Mouse (Mus musculus): ENCODE measurements around the gene Gbp5.

Gbp5 gene

GRCm38 (mm10) chr3:142493536-142494061 lies at the start of gene Gbp5:
Gbp5 (plus strand) TSS chr3:142493978.
- peak; percentile 17 for DNase-seq (ENCODE audit: low spot score)

- no peak for DNase-seq (ENCODE audit: low spot score)
Measured at GRCm38 (mm10) chr3:142454198-142454597, 39.6 kb upstream of the Gbp5 start.

GRCm38 (mm10) chr3:142459241-142459640 lies 34.5 kb upstream of the Gbp5 start:
- no peak for DNase-seq (ENCODE audit: low spot score)

- DNase-seq (ENCODE audit: low spot score), result no peak
Measured at GRCm38 (mm10) chr3:142462764-142463751, 30.7 kb upstream of the Gbp5 start.

GRCm38 (mm10) chr3:142474349-142474983 lies 19.3 kb upstream of the Gbp5 start:
- DNase-seq (ENCODE audit: low spot score), result no peak

- DNase-seq (ENCODE audit: low spot score), result peak; percentile 11
Measured at GRCm38 (mm10) chr3:142475913-142476312, 17.9 kb upstream of the Gbp5 start.

GRCm38 (mm10) chr3:142477866-142478265 lies 15.9 kb upstream of the Gbp5 start:
- no peak for DNase-seq (ENCODE audit: low spot score)

- DNase-seq (ENCODE audit: low spot score), result no peak
Measured at GRCm38 (mm10) chr3:142478360-142478759, 15.4 kb upstream of the Gbp5 start.

- DNase-seq (ENCODE audit: low spot score), result peak; percentile 53
Measured at GRCm38 (mm10) chr3:142490465-142490864, 3.3 kb upstream of the Gbp5 start.

GRCm38 (mm10) chr3:142495146-142495655 lies 1.4 kb downstream of the Gbp5 start:
- no peak for DNase-seq (ENCODE audit: low spot score)

GRCm38 (mm10) chr3:142496113-142497101 lies 2.6 kb downstream of the Gbp5 start:
- DNase-seq (ENCODE audit: low spot score), result no peak

- DNase-seq (ENCODE audit: low spot score), result no peak
Measured at GRCm38 (mm10) chr3:142497123-142497841, 3.5 kb downstream of the Gbp5 start.

- DNase-seq (ENCODE audit: low spot score), result no peak
Measured at GRCm38 (mm10) chr3:142498941-142499340, 5.2 kb downstream of the Gbp5 start.

GRCm38 (mm10) chr3:142528116-142528515 lies 34.3 kb downstream of the Gbp5 start:
- no peak for DNase-seq (ENCODE audit: low spot score)

GRCm38 (mm10) chr3:142529597-142529996 lies 35.8 kb downstream of the Gbp5 start:
- DNase-seq (ENCODE audit: low spot score), result no peak

GRCm38 (mm10) chr3:142530087-142530953 lies 36.5 kb downstream of the Gbp5 start, which contains the start of gene Gbp7:
Gbp7 (plus strand) TSS chr3:142530342.
- peak; percentile 3 for DNase-seq (ENCODE audit: low spot score)

GRCm38 (mm10) chr3:142531595-142531994 lies 37.8 kb downstream of the Gbp5 start:
- no peak for DNase-seq (ENCODE audit: low spot score)

GRCm38 (mm10) chr3:142533185-142533584 lies 39.4 kb downstream of the Gbp5 start:
- DNase-seq (ENCODE audit: low spot score), result no peak

- no peak for DNase-seq (ENCODE audit: low spot score)
Measured at GRCm38 (mm10) chr3:142535667-142536066, 41.9 kb downstream of the Gbp5 start.

- no peak for DNase-seq (ENCODE audit: low spot score)
Measured at GRCm38 (mm10) chr3:142541391-142541790, 47.6 kb downstream of the Gbp5 start.

Measured in left cerebral cortex, adult 11 months (tissue).